Mouse (Mus musculus) midbrain, embryonic 16.5 days (tissue): ENCODE measurements around the gene Pdcd6ip. TPM values are rescaled to one million over a fixed set of nuclear protein-coding genes. Genes with fewer than 3 reads are reported as not detected.

Experiments
- ATAC-seq: fragments of 200-750 bp; cut with Nextera tagmentation; 2 replicates; pipeline ENCODE4 v1.8.0; 2017; ENCODE audit warnings: moderate TSS enrichment
- H3K27ac ChIP-seq: fragments of 300-500 bp; sonication (generic); 2 replicates; pipeline ENCODE4 v1.5.1; 2014; ENCODE audit warnings: mild to moderate bottlenecking, low read length, mixed read lengths
- H3K27me3 ChIP-seq: fragments of 300-500 bp; sonication (generic); 2 replicates; pipeline ENCODE4 v1.6.1; 2014; ENCODE audit warnings: low read depth, low read length, mixed read lengths; ENCODE audit not compliant: control insufficient read depth, insufficient read depth
- H3K36me3 ChIP-seq: fragments of 300-500 bp; sonication (generic); 2 replicates; pipeline ENCODE4 v1.6.1; 2014; ENCODE audit warnings: mild to moderate bottlenecking, low read length, moderate library complexity, mixed read lengths; ENCODE audit not compliant: control insufficient read depth, insufficient read depth
- H3K4me1 ChIP-seq: fragments of 300-500 bp; sonication (generic); 2 replicates; pipeline ENCODE4 v1.6.1; 2014; ENCODE audit warnings: mild to moderate bottlenecking, low read length, mixed read lengths; ENCODE audit not compliant: control insufficient read depth, insufficient read depth
- H3K4me2 ChIP-seq: fragments of 300-500 bp; sonication (generic); 2 replicates; pipeline ENCODE4 v1.6.1; 2014; ENCODE audit warnings: mild to moderate bottlenecking, low read length, mixed read lengths
- H3K4me3 ChIP-seq: fragments of 300-500 bp; sonication (generic); 2 replicates; pipeline ENCODE4 v1.5.1; 2014; ENCODE audit warnings: low read depth, mild to moderate bottlenecking, low read length, moderate library complexity, mixed read lengths
- H3K9ac ChIP-seq: fragments of 300-500 bp; sonication (generic); 2 replicates; pipeline ENCODE4 v1.6.1; 2014; ENCODE audit warnings: low read depth, low read length, mixed read lengths
- H3K9me3 ChIP-seq: fragments of 300-500 bp; sonication (generic); replicated peaks from 2 replicates; pipeline ENCODE4 v1.6.1; 2014; ENCODE audit warnings: mild to moderate bottlenecking, low read length, mixed read lengths; ENCODE audit not compliant: control insufficient read depth, poor library complexity, severe bottlenecking
- WGBS: fragments of 180-500 bp; shearing (Covaris S2); extraction: QIAGEN DNeasy Blood & Tissue Kit; methylation state at CpG from one replicate; pipeline ENCODE4 v1.1.7; 2014; 5-methylcytosine and 5-hydroxymethylcytosine counted together
- polyA plus RNA-seq: library from polyadenylated mRNA; unstranded; fragments of >200 nt; fragmentation: Nextera tagmentation; extraction: Ambion mirVana; gene quantifications from 2 replicates; pipeline ENCODE4 v1.2.1, GENCODE M21; 2015

Gene Pdcd6ip
- polyA plus RNA-seq, 1 experiment from 2014 or later: 35.9 TPM

- H3K4me1 ChIP-seq: peaks cover 5% of the 10 kb centered on the region; the same call in 1 of the 2 replicates
- WGBS: 77% methylated on average over 3 of the region's 3 CpGs
- no peak overlapping the region for H3K27ac ChIP-seq
- H3K27me3 ChIP-seq: no peaks in the 10 kb centered on the region
- H3K36me3 ChIP-seq: no peaks in the 10 kb centered on the region
- H3K4me2 ChIP-seq: no peak overlapping the region
- no peaks in the 10 kb centered on the region for H3K9me3 ChIP-seq
- no peak for ATAC-seq
- no peak overlapping the region for H3K9ac ChIP-seq
- H3K4me3 ChIP-seq: no peak overlapping the region
These were observed 64.0 kb downstream of the Pdcd6ip start for GRCm38 (mm10) chr9:113644076-113644475.

- no peak overlapping the region for H3K4me3 ChIP-seq
- WGBS: 80% methylated on average over 15 of the region's 15 CpGs
- no peak overlapping the region for H3K27ac ChIP-seq
These were observed 64.4 kb downstream of the Pdcd6ip start for GRCm38 (mm10) chr9:113643669-113644068.

GRCm38 (mm10) chr9:113634986-113635385 lies 73.1 kb downstream of the Pdcd6ip start:
- Histone ChIP-seq H3K9ac (no peak overlapping the region), H3K36me3 (no peaks in the 10 kb centered on the region), H3K9me3 (peaks cover 5% of the 10 kb centered on the region), H3K4me1 (peaks cover 1% of the 10 kb centered on the region; the same call in 1 of the 2 replicates), H3K27ac (no peak overlapping the region; the same call in 1 of the 2 replicates), H3K4me2 (no peak overlapping the region), H3K4me3 (no peak overlapping the region), H3K27me3 (no peaks in the 10 kb centered on the region)
- ATAC-seq: no peak
- 31% methylated on average over 7 of the region's 7 CpGs for WGBS

More at GRCm38 (mm10) chr9:113643669-113644068, 64.4 kb downstream of the Pdcd6ip start:
- H3K4me1 ChIP-seq: peaks cover 5% of the 10 kb centered on the region; the same call in 1 of the 2 replicates
- H3K27me3 ChIP-seq: no peaks in the 10 kb centered on the region
- H3K9me3 ChIP-seq: no peaks in the 10 kb centered on the region
- no peaks in the 10 kb centered on the region for H3K36me3 ChIP-seq
- H3K9ac ChIP-seq: no peak overlapping the region
- no peak for ATAC-seq
- H3K4me2 ChIP-seq: no peak overlapping the region

DNA sequence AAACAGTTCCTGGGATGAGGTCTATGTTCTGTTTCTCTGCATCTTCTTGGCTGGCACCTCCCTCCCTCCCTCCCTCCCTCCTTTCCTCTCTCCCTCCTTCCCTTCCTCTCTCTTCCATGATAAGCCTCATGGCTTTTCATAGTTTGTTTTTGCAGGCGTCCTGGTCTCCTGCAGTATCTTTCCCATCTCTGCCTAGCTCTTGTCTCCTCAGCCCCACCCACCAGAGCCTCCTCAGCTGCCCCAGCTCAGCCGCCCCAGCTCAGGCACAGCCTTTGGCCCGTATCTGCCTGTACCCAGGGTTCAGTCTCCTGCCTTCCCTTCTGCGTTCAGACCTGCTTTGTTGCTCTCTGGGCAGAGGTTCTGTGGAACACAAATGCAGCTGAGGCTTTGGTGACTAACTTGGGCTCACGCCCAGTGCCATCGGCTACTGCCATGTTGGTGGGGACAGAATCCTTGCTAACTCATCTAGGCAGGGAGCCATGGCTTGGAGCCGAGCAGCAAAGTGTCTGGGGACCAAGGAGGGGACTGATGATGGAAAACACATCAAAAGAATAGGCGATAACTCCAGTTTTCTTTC lies 74.8 kb downstream of the Pdcd6ip start:
- WGBS: 73% methylated on average over 8 of the region's 8 CpGs
- Histone ChIP-seq H3K27me3 (no peaks in the 10 kb centered on the region), H3K36me3 (no peaks in the 10 kb centered on the region), H3K9me3 (peaks cover 5% of the 10 kb centered on the region), H3K27ac (no peak overlapping the region; the same call in 1 of the 2 replicates), H3K4me2 (no peak overlapping the region), H3K9ac (no peak overlapping the region), H3K4me1 (peaks cover 6% of the 10 kb centered on the region; the same call in 1 of the 2 replicates), H3K4me3 (no peak overlapping the region)
- 0 out of 2 replicates have a peak, but pooled peaks have one; percentile 36 for ATAC-seq

- no peak overlapping the region for H3K9ac ChIP-seq
- H3K4me2 ChIP-seq: no peak overlapping the region
- H3K9me3 ChIP-seq: peaks cover 5% of the 10 kb centered on the region
- no peak overlapping the region for H3K4me3 ChIP-seq
- H3K4me1 ChIP-seq: peaks cover 6% of the 10 kb centered on the region; the same call in 1 of the 2 replicates
- H3K27ac ChIP-seq: no peak overlapping the region
- H3K27me3 ChIP-seq: no peaks in the 10 kb centered on the region
- WGBS: 74% methylated on average over 9 of the region's 9 CpGs
- no peaks in the 10 kb centered on the region for H3K36me3 ChIP-seq
- no peak for ATAC-seq
These were observed 75.6 kb downstream of the Pdcd6ip start for GRCm38 (mm10) chr9:113632350-113633043.

DNA sequence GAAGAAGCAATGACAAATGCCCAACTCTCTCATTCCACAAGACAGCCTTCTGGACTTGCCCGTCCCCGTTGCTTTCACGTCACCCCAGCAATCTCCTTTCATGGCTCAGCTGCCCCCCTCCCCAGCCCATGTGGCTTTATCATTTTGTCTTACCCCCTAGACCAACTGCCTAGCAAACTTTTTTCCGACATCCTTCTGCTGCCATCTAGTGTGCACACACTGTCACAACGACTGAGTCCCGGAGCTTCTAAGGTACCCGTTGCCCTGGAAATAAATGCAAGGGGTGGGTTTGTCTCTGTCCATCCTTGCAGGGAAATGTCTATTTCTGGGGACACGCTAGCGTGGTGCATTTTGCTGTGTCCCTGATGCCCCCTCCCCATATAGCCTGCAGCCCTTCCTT lies 78.4 kb downstream of the Pdcd6ip start:
- no peaks in the 10 kb centered on the region for H3K9me3 ChIP-seq
- H3K4me1 ChIP-seq: peaks cover 6% of the 10 kb centered on the region; the same call in 1 of the 2 replicates
- H3K36me3 ChIP-seq: no peaks in the 10 kb centered on the region
- H3K4me2 ChIP-seq: peak overlapping the region; percentile 16; the same call in 1 of the 2 replicates
- WGBS: 3% methylated on average over 9 of the region's 9 CpGs
- peak overlapping the region; percentile 30; the same call in 1 of the 2 replicates for H3K9ac ChIP-seq
- H3K27ac ChIP-seq: no peak overlapping the region; the same call in 1 of the 2 replicates
- no peak overlapping the region for H3K4me3 ChIP-seq
- no peaks in the 10 kb centered on the region for H3K27me3 ChIP-seq
- ATAC-seq: peak; percentile 51; the same call in 1 of the 2 replicates

DNA sequence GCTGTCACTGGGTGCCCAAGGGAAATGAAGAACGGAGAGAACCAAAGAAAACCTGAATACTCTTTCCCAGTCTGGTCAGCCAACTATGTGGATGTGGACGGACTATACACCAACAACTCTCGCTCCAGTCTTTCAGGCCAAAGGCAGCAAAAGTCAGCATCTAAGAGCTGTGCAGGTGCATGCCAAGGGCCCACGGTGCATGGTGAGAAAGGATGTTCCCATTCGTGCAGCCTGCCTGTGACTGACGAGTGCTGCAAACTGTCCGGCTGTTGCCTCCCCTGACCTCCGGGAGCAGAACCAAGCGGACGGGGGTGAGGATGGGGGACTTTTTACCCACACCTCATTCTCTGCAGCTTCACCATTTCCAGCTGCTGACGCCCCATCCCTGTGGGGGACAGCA lies 78.9 kb downstream of the Pdcd6ip start:
- Histone ChIP-seq H3K36me3 (no peaks in the 10 kb centered on the region), H3K9me3 (no peaks in the 10 kb centered on the region), H3K4me2 (peak overlapping the region; percentile 16; the same call in 1 of the 2 replicates), H3K4me1 (peaks cover 6% of the 10 kb centered on the region; the same call in 1 of the 2 replicates), H3K27me3 (no peaks in the 10 kb centered on the region), H3K9ac (no peak overlapping the region), H3K4me3 (no peak overlapping the region), H3K27ac (peak overlapping the region; percentile 5; the same call in 1 of the 2 replicates)
- ATAC-seq: peak; percentile 34; the same call in 1 of the 2 replicates
- WGBS: 80% methylated on average over 11 of the region's 11 CpGs

- Histone ChIP-seq H3K4me1 (peaks cover 6% of the 10 kb centered on the region; the same call in 1 of the 2 replicates), H3K36me3 (no peaks in the 10 kb centered on the region), H3K27me3 (no peaks in the 10 kb centered on the region), H3K9me3 (no peaks in the 10 kb centered on the region), H3K27ac (no peak overlapping the region), H3K9ac (no peak overlapping the region), H3K4me2 (no peak overlapping the region), H3K4me3 (no peak overlapping the region)
- WGBS: 90% methylated on average over 1 of the region's 1 CpGs
- ATAC-seq: no peak
These were observed 79.3 kb downstream of the Pdcd6ip start for GRCm38 (mm10) chr9:113628780-113629179.

- H3K36me3 ChIP-seq: no peaks in the 10 kb centered on the region
- 87% methylated on average over 10 of the region's 10 CpGs for WGBS
- no peaks in the 10 kb centered on the region for H3K27me3 ChIP-seq
- H3K9ac ChIP-seq: no peak overlapping the region
- no peak overlapping the region for H3K4me3 ChIP-seq
- H3K4me1 ChIP-seq: peaks cover 6% of the 10 kb centered on the region; the same call in 1 of the 2 replicates
- no peak for ATAC-seq
- no peak overlapping the region for H3K4me2 ChIP-seq
- no peaks in the 10 kb centered on the region for H3K9me3 ChIP-seq
- H3K27ac ChIP-seq: no peak overlapping the region
These were observed 81.3 kb downstream of the Pdcd6ip start for GRCm38 (mm10) chr9:113626730-113627129.
